Mouse (Mus musculus): Measurements from ENCODE around the gene Ankrd28.

GRCm38 (mm10) chr14:31790797-31791196 is 39.7 kb downstream of the Ankrd28 start:
- TF ChIP-seq CTCF (IDR thresholded peaks at IDR 0.05; ENCODE audit: low read depth): peak; percentile 78
- TF ChIP-seq EP300 (optimal IDR thresholded peaks at IDR 0.05): no peak
